In the genomic region with DNA sequence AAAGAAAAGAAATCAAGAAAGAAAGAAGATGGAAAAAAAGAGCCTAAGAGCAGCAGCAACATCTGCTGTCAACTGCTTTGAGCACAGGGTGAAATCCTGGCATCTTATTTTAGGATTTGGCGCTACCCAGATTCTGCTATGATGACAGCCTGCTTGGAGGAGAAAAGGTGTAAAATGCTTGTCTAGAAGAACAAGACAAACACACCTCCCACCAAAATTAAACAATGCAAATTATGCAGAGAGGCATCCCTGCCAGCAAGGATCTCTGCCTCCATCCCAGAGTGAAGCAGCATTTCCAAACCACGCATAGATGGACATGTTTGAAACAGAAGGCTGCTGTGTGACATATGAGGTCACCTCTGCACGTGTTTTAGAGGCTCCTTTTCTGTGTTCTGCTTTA, we compare ENCODE assay signal across 15 mouse cellular contexts. TPM values are rescaled to one million over a fixed set of nuclear protein-coding genes. Genes with fewer than 3 reads are reported as not detected.
A peak's percentile ranks its signal among the peaks of the same experiment; 100 is the strongest.
DNase-seq lines count a peak whose midpoint lies in the region; ATAC-seq and TF ChIP-seq lines count a peak whose summit lies in the region.
"Had no signal": no experiment of that assay in that cellular context is flagged by ENCODE, and none has a peak within 500 bp of the region (broad histone marks: within the 10 kb centered on the region; RNA-seq: fewer than 3 reads in every experiment).

No protein-coding gene starts in this region.

- intact Hi-C loops in left cerebral cortex, adult 2 months (cut with DNase I): loop anchor here (1.0 to 10.0 kb wide), 5 partner anchors 36 to 310 kb away; partner anchors contain the start of gene Nab1
- intact Hi-C loops in heart, postnatal 14 days (cut with DNase I): no loop called here

- H3K4me2 ChIP-seq in liver, embryonic 13.5 days: no peak overlapping the region
- H3K4me2 ChIP-seq in liver, embryonic 12.5 days: no peak overlapping the region
- H3K4me2 ChIP-seq in midbrain, embryonic 13.5 days (replicated peaks): no peak overlapping the region
- H3K4me2 ChIP-seq: embryonic facial prominence, embryonic 15.5 days; heart, embryonic 12.5 days; limb, embryonic 15.5 days; midbrain, embryonic 11.5 days had no signal

- H3K9me3 ChIP-seq in liver, embryonic 13.5 days (replicated peaks): no peaks in the 10 kb centered on the region
- H3K9me3 ChIP-seq in liver, embryonic 12.5 days (replicated peaks): no peaks in the 10 kb centered on the region
- no peaks in the 10 kb centered on the region for H3K9me3 ChIP-seq in midbrain, embryonic 13.5 days
- H3K9me3 ChIP-seq: embryonic facial prominence, embryonic 15.5 days; heart, embryonic 12.5 days; limb, embryonic 15.5 days had no signal

- no peak for TF ChIP-seq CTCF in left cerebral cortex, adult 2 months (IDR thresholded peaks at IDR 0.05)

- no peak for DNase-seq in liver, embryonic 13.5 days
- peak; percentile 28 to 42 for DNase-seq in left cerebral cortex, adult 2 months (ENCODE audit: extremely low spot score in 1 of 2, low spot score in 2 of 2)
- peak; percentile 41 to 76 for DNase-seq in right cerebral cortex, postnatal 36 days (ENCODE audit: low spot score in 2 of 2)
- no peak for DNase-seq in heart, postnatal 14 days
- DNase-seq: adrenal gland, adult 2 months; cerebellum, adult 8-10 months; kidney, adult 9 months had no signal

- no peak overlapping the region for H3K4me3 ChIP-seq in liver, embryonic 13.5 days (replicated peaks)
- H3K4me3 ChIP-seq in liver, embryonic 12.5 days: no peak overlapping the region
- H3K4me3 ChIP-seq in left cerebral cortex, adult 2 months: no peak overlapping the region
- no peak overlapping the region for H3K4me3 ChIP-seq in midbrain, embryonic 13.5 days (replicated peaks)
- H3K4me3 ChIP-seq: embryonic facial prominence, embryonic 15.5 days; heart, embryonic 12.5 days; limb, embryonic 15.5 days had no signal

- H3K4me1 ChIP-seq in liver, embryonic 13.5 days (replicated peaks): peaks cover 21% of the 10 kb centered on the region
- peaks cover 20% of the 10 kb centered on the region for H3K4me1 ChIP-seq in liver, embryonic 12.5 days
- H3K4me1 ChIP-seq in midbrain, embryonic 13.5 days (replicated peaks): peaks cover 2% of the 10 kb centered on the region; the same call in 1 of the 2 replicates
- H3K4me1 ChIP-seq: embryonic facial prominence, embryonic 15.5 days; heart, embryonic 12.5 days; limb, embryonic 15.5 days had no signal

- H3K27me3 ChIP-seq in liver, embryonic 13.5 days: no peaks in the 10 kb centered on the region
- H3K27me3 ChIP-seq in liver, embryonic 12.5 days (replicated peaks): no peaks in the 10 kb centered on the region
- no peaks in the 10 kb centered on the region for H3K27me3 ChIP-seq in midbrain, embryonic 13.5 days
- H3K27me3 ChIP-seq: embryonic facial prominence, embryonic 15.5 days; heart, embryonic 12.5 days; limb, embryonic 15.5 days had no signal

- H3K9ac ChIP-seq in liver, embryonic 13.5 days: no peak overlapping the region
- no peak overlapping the region for H3K9ac ChIP-seq in liver, embryonic 12.5 days
- H3K9ac ChIP-seq in midbrain, embryonic 13.5 days (replicated peaks): no peak overlapping the region
- H3K9ac ChIP-seq: embryonic facial prominence, embryonic 15.5 days; heart, embryonic 12.5 days; limb, embryonic 15.5 days had no signal

- H3K27ac ChIP-seq in liver, embryonic 13.5 days: 0 out of 2 replicates have a peak overlapping the region, but pooled peaks have one; percentile 29
- no peak overlapping the region for H3K27ac ChIP-seq in liver, embryonic 12.5 days
- H3K27ac ChIP-seq in left cerebral cortex, adult 2 months: peak overlapping the region; percentile 41; the same call in 1 of the 2 replicates
- H3K27ac ChIP-seq in midbrain, embryonic 13.5 days: no peak overlapping the region
- H3K27ac ChIP-seq: embryonic facial prominence, embryonic 15.5 days; limb, embryonic 15.5 days had no signal

- WGBS in liver, embryonic 13.5 days (ENCODE audit: insufficient replicate concordance): 77% methylated on average over 3 of the region's 3 CpGs
- 72% methylated on average over 3 of the region's 3 CpGs for WGBS in liver, embryonic 12.5 days (ENCODE audit: insufficient replicate concordance)
- WGBS in midbrain, embryonic 13.5 days: 82% methylated on average over 3 of the region's 3 CpGs

- peaks cover 15% of the 10 kb centered on the region for H3K36me3 ChIP-seq in liver, embryonic 13.5 days
- H3K36me3 ChIP-seq in liver, embryonic 12.5 days: peaks cover 37% of the 10 kb centered on the region
- H3K36me3 ChIP-seq in midbrain, embryonic 13.5 days: no peaks in the 10 kb centered on the region

- no peak for ATAC-seq in liver, embryonic 13.5 days (ENCODE audit: low read depth)
- no peak for ATAC-seq in liver, embryonic 12.5 days
- peak; percentile 88 for ATAC-seq in frontal cortex, adult (ENCODE audit: low TSS enrichment)
- ATAC-seq in midbrain, embryonic 13.5 days: no peak
- ATAC-seq: CD4-positive, CD25-positive, alpha-beta regulatory T cell, adult 4 months had no signal

RNA-seq across cellular contexts. Expression of gene Nab1, which starts 35.2 kb away (rescaled TPM):
- polyA plus RNA-seq in liver, embryonic 13.5 days (2015; fragmentation: Nextera tagmentation; extraction: Ambion mirVana): 10.3 and 12.5 TPM in 2 replicates
- 17.4 and 18.0 TPM in 2 replicates for polyA plus RNA-seq in liver, embryonic 12.5 days (2016; fragmentation: Nextera tagmentation; extraction: Ambion mirVana)
- 10 to 100 TPM; 35.3 to 39.2 TPM for total RNA-seq in left cerebral cortex, adult 2 months (2021)
- total RNA-seq in heart, postnatal 14 days (2021): 10 to 100 TPM; 24.8 to 25.7 TPM
- polyA plus RNA-seq in midbrain, embryonic 13.5 days (2015; fragmentation: Nextera tagmentation; extraction: Ambion mirVana): 3.9 and 4.5 TPM in 2 replicates

Comparison
In these comparisons a context has a peak if more than half of its experiments do, and no peak if none do; other contexts are left out.
1. H3K27ac ChIP-seq: peak in liver, embryonic 13.5 days (single experiment) and left cerebral cortex, adult 2 months (single experiment); none in liver, embryonic 12.5 days (single experiment) and midbrain, embryonic 13.5 days (single experiment).
2. DNase-seq: peak in left cerebral cortex, adult 2 months (2 of 2) and right cerebral cortex, postnatal 36 days (2 of 2); none in liver, embryonic 13.5 days (single experiment) and heart, postnatal 14 days (0 of 2).